21 mouse cellular contexts compared by ENCODE assay signal in the genomic region with DNA sequence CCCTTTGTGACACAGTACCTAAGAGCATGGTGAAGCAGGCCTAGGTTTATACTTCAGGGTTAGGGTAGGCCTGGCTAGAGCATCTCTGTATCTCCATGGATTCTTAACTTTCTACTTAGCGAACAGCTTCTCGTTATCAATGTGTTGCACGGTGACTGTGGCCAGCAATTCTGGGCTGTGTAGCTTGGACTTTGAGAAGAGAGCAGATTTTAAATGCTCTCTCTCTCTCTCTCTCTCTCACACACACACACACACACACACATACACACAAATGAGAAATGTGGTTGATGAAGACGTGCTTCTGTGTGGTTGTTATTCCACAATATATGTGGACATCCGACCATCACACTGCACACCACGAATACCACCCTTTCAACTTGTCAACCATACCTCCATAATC.
A peak's percentile ranks its signal among the peaks of the same experiment; 100 is the strongest.
DNase-seq lines count a peak whose midpoint lies in the region; ATAC-seq lines count a peak whose summit lies in the region.
"Had no signal": no experiment of that assay in that cellular context is flagged by ENCODE, and none has a peak within 500 bp of the region (broad histone marks: within the 10 kb centered on the region; RNA-seq: fewer than 3 reads in every experiment).

No protein-coding gene starts in this region.

- WGBS in forebrain, embryonic 13.5 days: 30% methylated on average over 6 of the region's 6 CpGs
- WGBS in forebrain, embryonic 15.5 days: 32% methylated on average over 6 of the region's 6 CpGs
- WGBS in hindbrain, embryonic 12.5 days: 60% methylated on average over 6 of the region's 6 CpGs
- WGBS in hindbrain, embryonic 14.5 days: 44% methylated on average over 6 of the region's 6 CpGs
- 46% methylated on average over 6 of the region's 6 CpGs for WGBS in neural tube, embryonic 12.5 days
- WGBS in neural tube, embryonic 15.5 days: 40% methylated on average over 6 of the region's 6 CpGs

- H3K36me3 ChIP-seq in forebrain, embryonic 13.5 days (ENCODE audit: poor library complexity, severe bottlenecking): no peaks in the 10 kb centered on the region
- H3K36me3 ChIP-seq in forebrain, embryonic 15.5 days: no peaks in the 10 kb centered on the region
- no peaks in the 10 kb centered on the region for H3K36me3 ChIP-seq in hindbrain, embryonic 12.5 days
- H3K36me3 ChIP-seq in hindbrain, embryonic 14.5 days (replicated peaks; ENCODE audit: control insufficient read depth, insufficient read depth): no peaks in the 10 kb centered on the region
- no peaks in the 10 kb centered on the region for H3K36me3 ChIP-seq in neural tube, embryonic 12.5 days
- H3K36me3 ChIP-seq in neural tube, embryonic 15.5 days: no peaks in the 10 kb centered on the region
- H3K36me3 ChIP-seq: embryonic facial prominence, embryonic 13.5 days; G1E; heart, embryonic 15.5 days; hindbrain, embryonic 13.5 days had no signal

- peak; percentile 10; the same call in 1 of the 2 replicates for ATAC-seq in forebrain, embryonic 13.5 days
- ATAC-seq in forebrain, embryonic 15.5 days (replicated peaks): no peak
- ATAC-seq in hindbrain, embryonic 12.5 days (ENCODE audit: low FRiP score): peak; percentile 54
- no peak for ATAC-seq in hindbrain, embryonic 14.5 days (ENCODE audit: low FRiP score)
- ATAC-seq in neural tube, embryonic 12.5 days (ENCODE audit: low FRiP score, low read depth): peak; percentile 25; the same call in 1 of the 2 replicates
- ATAC-seq in neural tube, embryonic 15.5 days (ENCODE audit: low FRiP score): no peak
- ATAC-seq: CD4-positive, CD25-positive, alpha-beta regulatory T cell, adult 4 months; inflammation-experienced regulatory T-cells, adult 6 months had no signal

- H3K27ac ChIP-seq in forebrain, embryonic 13.5 days: no peak overlapping the region
- no peak overlapping the region for H3K27ac ChIP-seq in forebrain, embryonic 15.5 days (replicated peaks)
- H3K27ac ChIP-seq in hindbrain, embryonic 12.5 days: no peak overlapping the region; the same call in 1 of the 2 replicates
- H3K27ac ChIP-seq in hindbrain, embryonic 14.5 days: no peak overlapping the region
- no peak overlapping the region for H3K27ac ChIP-seq in neural tube, embryonic 12.5 days
- no peak overlapping the region for H3K27ac ChIP-seq in neural tube, embryonic 15.5 days (replicated peaks)
- H3K27ac ChIP-seq: embryonic facial prominence, embryonic 13.5 days; heart, adult 2 months; heart, embryonic 15.5 days; hindbrain, embryonic 13.5 days had no signal

- no peak overlapping the region for H3K4me3 ChIP-seq in forebrain, embryonic 13.5 days
- H3K4me3 ChIP-seq in forebrain, embryonic 15.5 days: no peak overlapping the region
- no peak overlapping the region for H3K4me3 ChIP-seq in hindbrain, embryonic 12.5 days
- H3K4me3 ChIP-seq in hindbrain, embryonic 14.5 days (replicated peaks; ENCODE audit: low read length): no peak overlapping the region
- H3K4me3 ChIP-seq in neural tube, embryonic 12.5 days: no peak overlapping the region
- no peak overlapping the region for H3K4me3 ChIP-seq in neural tube, embryonic 15.5 days (replicated peaks)
- H3K4me3 ChIP-seq: embryonic facial prominence, embryonic 13.5 days; heart, adult 2 months; heart, embryonic 15.5 days; hindbrain, embryonic 13.5 days had no signal

- H3K9ac ChIP-seq in forebrain, embryonic 13.5 days: no peak overlapping the region
- no peak overlapping the region for H3K9ac ChIP-seq in forebrain, embryonic 15.5 days (replicated peaks)
- no peak overlapping the region for H3K9ac ChIP-seq in hindbrain, embryonic 12.5 days
- no peak overlapping the region for H3K9ac ChIP-seq in hindbrain, embryonic 14.5 days
- H3K9ac ChIP-seq in neural tube, embryonic 12.5 days: no peak overlapping the region
- no peak overlapping the region for H3K9ac ChIP-seq in neural tube, embryonic 15.5 days (replicated peaks)
- H3K9ac ChIP-seq: embryonic facial prominence, embryonic 13.5 days; heart, embryonic 15.5 days; hindbrain, embryonic 13.5 days had no signal

- peak; percentile 4 for DNase-seq in embryo, embryonic 11 days
- DNase-seq in embryo, embryonic 10 days (ENCODE audit: low spot score): no peak
- DNase-seq in hindbrain, embryonic 14.5 days (ENCODE audit: low spot score): no peak
- DNase-seq: adrenal gland, adult 8-10 months; adrenal gland, postnatal 36 days; B cell, adult 2 months; gastrocnemius, postnatal 10 days; heart, adult 2 months; heart, postnatal 14 days had no signal

- peaks cover 23% of the 10 kb centered on the region for H3K4me1 ChIP-seq in forebrain, embryonic 13.5 days
- H3K4me1 ChIP-seq in forebrain, embryonic 15.5 days: peaks cover 10% of the 10 kb centered on the region
- peaks cover 14% of the 10 kb centered on the region for H3K4me1 ChIP-seq in hindbrain, embryonic 12.5 days
- H3K4me1 ChIP-seq in hindbrain, embryonic 14.5 days (replicated peaks; ENCODE audit: control insufficient read depth, insufficient read depth, low read length): 0 out of 2 replicates have a peak, but pooled peaks cover 6% of the 10 kb centered on the region
- H3K4me1 ChIP-seq in neural tube, embryonic 12.5 days: peaks cover 9% of the 10 kb centered on the region; the same call in 1 of the 2 replicates
- H3K4me1 ChIP-seq in neural tube, embryonic 15.5 days: no peaks in the 10 kb centered on the region
- H3K4me1 ChIP-seq: embryonic facial prominence, embryonic 13.5 days; heart, embryonic 15.5 days had no signal

- no peak overlapping the region for H3K4me2 ChIP-seq in forebrain, embryonic 13.5 days
- no peak overlapping the region for H3K4me2 ChIP-seq in forebrain, embryonic 15.5 days (replicated peaks)
- no peak overlapping the region for H3K4me2 ChIP-seq in hindbrain, embryonic 12.5 days (replicated peaks)
- H3K4me2 ChIP-seq in hindbrain, embryonic 14.5 days (replicated peaks): no peak overlapping the region
- no peak overlapping the region for H3K4me2 ChIP-seq in neural tube, embryonic 12.5 days (replicated peaks)
- no peak overlapping the region for H3K4me2 ChIP-seq in neural tube, embryonic 15.5 days
- H3K4me2 ChIP-seq: embryonic facial prominence, embryonic 13.5 days; heart, embryonic 11.5 days; heart, embryonic 15.5 days; hindbrain, embryonic 13.5 days had no signal

- H3K27me3 ChIP-seq in forebrain, embryonic 13.5 days: peaks cover 12% of the 10 kb centered on the region
- no peaks in the 10 kb centered on the region for H3K27me3 ChIP-seq in forebrain, embryonic 15.5 days
- H3K27me3 ChIP-seq in hindbrain, embryonic 12.5 days: peaks cover 79% of the 10 kb centered on the region
- H3K27me3 ChIP-seq in hindbrain, embryonic 14.5 days (ENCODE audit: control insufficient read depth, insufficient read depth, low read length): peaks cover 62% of the 10 kb centered on the region
- peaks cover 6% of the 10 kb centered on the region; the same call in 1 of the 2 replicates for H3K27me3 ChIP-seq in neural tube, embryonic 12.5 days (replicated peaks)
- H3K27me3 ChIP-seq in neural tube, embryonic 15.5 days (replicated peaks): peaks cover 8% of the 10 kb centered on the region
- H3K27me3 ChIP-seq: embryonic facial prominence, embryonic 13.5 days; heart, embryonic 15.5 days had no signal

- no peaks in the 10 kb centered on the region for H3K9me3 ChIP-seq in forebrain, embryonic 13.5 days (replicated peaks)
- H3K9me3 ChIP-seq in forebrain, embryonic 15.5 days: no peaks in the 10 kb centered on the region
- H3K9me3 ChIP-seq in hindbrain, embryonic 12.5 days (replicated peaks): no peaks in the 10 kb centered on the region
- no peaks in the 10 kb centered on the region for H3K9me3 ChIP-seq in hindbrain, embryonic 14.5 days (ENCODE audit: control insufficient read depth, low read length)
- H3K9me3 ChIP-seq in neural tube, embryonic 12.5 days: no peaks in the 10 kb centered on the region
- H3K9me3 ChIP-seq in neural tube, embryonic 15.5 days (replicated peaks): no peaks in the 10 kb centered on the region
- H3K9me3 ChIP-seq: embryonic facial prominence, embryonic 13.5 days; heart, embryonic 15.5 days; hindbrain, embryonic 13.5 days had no signal

Comparison
In these comparisons a context has a peak if more than half of its experiments do, and no peak if none do; other contexts are left out.
1. ATAC-seq: peak in forebrain, embryonic 13.5 days (single experiment), hindbrain, embryonic 12.5 days (single experiment) and neural tube, embryonic 12.5 days (single experiment); none in forebrain, embryonic 15.5 days (single experiment), hindbrain, embryonic 14.5 days (single experiment) and neural tube, embryonic 15.5 days (single experiment).